Mouse (Mus musculus) bone marrow macrophage, adult 2 months (primary cell): ENCODE data around the gene Flnc.

Experiments
- CTCF ChIP-seq: IDR thresholded peaks from 2 replicates; pipeline ENCODE4 v1.5.1; 2012; ENCODE audit warnings: low read depth, mild to moderate bottlenecking, low read length, moderate library complexity
- POLR2A ChIP-seq: IDR thresholded peaks from 2 replicates; pipeline ENCODE4 v1.6.1; 2012; ENCODE audit warnings: mild to moderate bottlenecking, low read depth, low read length, borderline replicate concordance

DNA sequence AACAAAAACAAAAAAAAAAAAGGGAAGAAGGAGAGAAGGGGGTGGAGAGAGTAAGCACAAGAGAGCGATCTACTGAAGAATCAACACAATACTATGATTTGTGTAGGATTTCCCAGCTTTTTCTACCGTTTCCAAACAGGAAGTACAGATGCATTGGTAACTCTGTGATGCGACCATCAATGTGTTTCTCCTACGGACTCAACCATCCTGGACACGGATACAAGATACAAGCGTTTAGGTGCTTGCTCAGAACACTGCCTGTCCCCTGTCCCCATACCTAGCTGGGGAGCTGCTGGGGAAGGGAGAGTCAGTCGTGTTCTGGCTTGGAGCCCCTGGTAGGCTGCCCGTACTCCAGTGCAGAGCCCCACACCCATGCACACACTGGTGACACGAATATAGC lies 43.6 kb upstream of the Flnc start:
- TF ChIP-seq POLR2A (no peak), CTCF (no peak)
